Mouse (Mus musculus) liver, embryonic 13.5 days (tissue): ENCODE measurements around the gene Gm49510. TPM values are rescaled to one million over a fixed set of nuclear protein-coding genes. Genes with fewer than 3 reads are reported as not detected.
A peak's percentile ranks its signal among the peaks of the same experiment; 100 is the strongest.

ENCODE experiments used
- ATAC-seq: fragments of 200-750 bp; cut with Nextera tagmentation; 2 replicates; pipeline ENCODE4 v1.8.0; 2017; ENCODE audit warnings: low read depth, mild to moderate bottlenecking, moderate number of reproducible peaks, moderate library complexity
- DNase-seq: peaks from one replicate; pipeline ENCODE4 v3.0.0; 2022
- H3K27ac ChIP-seq: fragments of 300-500 bp; sonication (generic); 2 replicates; pipeline ENCODE4 v1.5.1; 2015; ENCODE audit warnings: moderate library complexity, mild to moderate bottlenecking, inconsistent platforms
- H3K27me3 ChIP-seq: fragments of 300-500 bp; sonication (generic); 2 replicates; pipeline ENCODE4 v1.6.1; 2015; ENCODE audit warnings: mild to moderate bottlenecking, inconsistent platforms
- H3K36me3 ChIP-seq: fragments of 300-500 bp; sonication (generic); 2 replicates; pipeline ENCODE4 v1.6.1; 2015; ENCODE audit warnings: mild to moderate bottlenecking, inconsistent platforms
- H3K4me1 ChIP-seq: fragments of 300-500 bp; sonication (generic); replicated peaks from 2 replicates; pipeline ENCODE4 v1.6.1; 2015; ENCODE audit warnings: inconsistent platforms
- H3K4me2 ChIP-seq: fragments of 300-500 bp; sonication (generic); 2 replicates; pipeline ENCODE4 v1.6.1; 2015; ENCODE audit warnings: inconsistent platforms, mild to moderate bottlenecking, moderate library complexity
- H3K4me3 ChIP-seq: fragments of 300-500 bp; sonication (generic); replicated peaks from 2 replicates; pipeline ENCODE4 v1.5.1; 2015; ENCODE audit warnings: mild to moderate bottlenecking, inconsistent platforms
- H3K9ac ChIP-seq: fragments of 300-500 bp; sonication (generic); 2 replicates; pipeline ENCODE4 v1.6.1; 2015; ENCODE audit warnings: mild to moderate bottlenecking, inconsistent platforms
- H3K9me3 ChIP-seq: fragments of 300-500 bp; sonication (generic); replicated peaks from 2 replicates; pipeline ENCODE4 v1.6.1; 2016; ENCODE audit warnings: inconsistent platforms
- WGBS: fragments of 180-500 bp; shearing (Covaris S2); methylation state at CpG from one replicate; pipeline ENCODE4 v1.1.7; 2015; ENCODE audit not compliant: insufficient replicate concordance; 5-methylcytosine and 5-hydroxymethylcytosine counted together
- polyA plus RNA-seq: library from polyadenylated mRNA; unstranded; fragments of >200 nt; fragmentation: Nextera tagmentation; extraction: Ambion mirVana; gene quantifications from 2 replicates; pipeline ENCODE4 v1.2.1, GENCODE M21; 2015

The Gm49510 gene
- polyA plus RNA-seq, 1 experiment from 2014 or later, result 0.16 TPM

DNA sequence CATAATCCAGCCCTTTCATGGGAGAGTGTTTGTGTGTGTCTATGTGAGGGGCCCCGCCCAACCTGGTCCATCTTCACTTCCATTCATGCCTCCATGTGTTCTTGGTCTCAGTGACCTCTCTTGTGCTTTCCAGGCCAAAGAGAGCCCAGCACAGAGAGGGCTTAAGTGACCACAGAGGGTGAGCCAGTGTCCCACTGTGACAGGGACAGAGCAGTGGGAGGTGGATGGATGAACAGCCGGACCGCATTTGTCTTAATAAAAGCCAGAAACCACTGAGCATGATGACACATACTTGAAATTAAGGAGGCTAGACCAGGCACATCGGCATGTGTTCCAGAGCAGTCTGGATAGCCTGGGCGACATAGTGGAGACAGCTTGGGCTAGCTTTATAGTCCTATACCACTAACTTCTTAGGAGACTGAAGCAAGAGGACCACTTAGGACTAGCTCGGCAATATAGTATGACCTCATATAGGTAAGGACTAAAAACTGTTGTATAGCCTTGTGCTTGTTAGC, 30.8 kb downstream of the Gm49510 start:
- H3K4me3 ChIP-seq, result no peak overlapping the region
- peaks cover 13% of the 10 kb centered on the region for H3K36me3 ChIP-seq
- peaks cover 84% of the 10 kb centered on the region for H3K4me1 ChIP-seq
- no peak for DNase-seq
- H3K9me3 ChIP-seq, result no peaks in the 10 kb centered on the region
- ATAC-seq, result no peak
- peak overlapping the region; percentile 66 for H3K27ac ChIP-seq
- 83% methylated on average over 6 of the region's 6 CpGs for WGBS
- no peak overlapping the region for H3K9ac ChIP-seq
- H3K27me3 ChIP-seq, result no peaks in the 10 kb centered on the region
- no peak overlapping the region for H3K4me2 ChIP-seq

DNA sequence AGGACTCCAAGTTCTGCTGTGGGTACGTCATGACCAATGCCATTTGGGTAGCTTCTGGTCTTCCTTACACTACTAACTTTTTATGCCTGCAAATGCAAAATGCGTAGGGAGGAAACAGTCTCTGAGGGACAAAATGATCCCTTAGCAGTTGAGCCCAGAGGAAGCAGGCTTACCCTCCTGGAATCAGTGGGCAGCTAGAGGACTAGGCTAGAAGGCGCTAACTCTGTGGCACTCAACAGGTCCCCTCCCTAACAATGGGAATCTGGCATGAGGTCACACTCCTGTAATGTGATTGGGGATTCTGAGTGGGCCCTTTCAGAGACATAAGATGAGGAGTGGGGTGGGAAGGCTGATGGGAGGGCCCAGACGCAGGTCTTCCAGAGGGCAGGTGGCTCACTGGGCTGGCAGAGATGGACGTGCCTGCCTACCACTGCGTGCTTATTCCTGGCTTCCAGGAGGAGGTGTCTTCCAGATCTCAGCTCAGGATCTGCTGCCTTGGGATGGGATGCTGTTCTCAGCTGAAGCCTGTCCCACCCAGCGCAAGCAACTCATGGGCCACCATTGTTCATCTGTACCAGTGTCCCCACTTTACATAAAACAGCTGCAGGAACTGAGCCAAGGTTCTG, 31.4 kb downstream of the Gm49510 start:
- H3K4me2 ChIP-seq, result no peak overlapping the region
- 91% methylated on average over 7 of the region's 7 CpGs for WGBS
- H3K9ac ChIP-seq, result peak overlapping the region; percentile 22; the same call in 1 of the 2 replicates
- DNase-seq, result no peak
- no peak overlapping the region for H3K4me3 ChIP-seq
- peak overlapping the region; percentile 66 for H3K27ac ChIP-seq
- ATAC-seq, result no peak
- H3K9me3 ChIP-seq, result no peaks in the 10 kb centered on the region
- peaks cover 84% of the 10 kb centered on the region for H3K4me1 ChIP-seq
- H3K36me3 ChIP-seq, result peaks cover 13% of the 10 kb centered on the region
- no peaks in the 10 kb centered on the region for H3K27me3 ChIP-seq

DNA sequence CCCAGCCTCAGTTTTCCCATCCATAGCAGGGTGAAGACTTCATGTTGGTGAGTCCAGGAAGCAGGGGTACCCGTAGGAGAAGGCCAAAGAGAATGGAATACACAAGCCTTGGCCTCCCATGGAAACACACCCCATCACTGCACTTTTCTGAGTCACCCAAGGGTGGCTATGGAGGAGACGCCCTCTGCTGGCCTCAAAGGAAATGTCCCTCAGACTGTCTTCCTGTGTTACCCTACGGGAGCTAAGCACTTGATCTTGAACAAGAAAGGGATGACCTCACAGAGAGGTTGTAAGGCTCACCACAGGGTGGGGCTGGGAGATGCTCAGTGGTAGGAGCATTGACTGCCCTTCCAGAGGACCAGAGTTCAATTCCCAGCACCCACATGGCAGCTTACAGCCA, 32.1 kb downstream of the Gm49510 start:
- Histone ChIP-seq H3K9ac (peak overlapping the region; percentile 22; the same call in 1 of the 2 replicates), H3K27ac (peak overlapping the region; percentile 66), H3K4me2 (no peak overlapping the region), H3K9me3 (no peaks in the 10 kb centered on the region), H3K27me3 (no peaks in the 10 kb centered on the region), H3K36me3 (peaks cover 13% of the 10 kb centered on the region), H3K4me1 (peaks cover 84% of the 10 kb centered on the region), H3K4me3 (no peak overlapping the region)
- ATAC-seq (peak; percentile 46), DNase-seq (peak; percentile 67)
- 8% methylated on average over 3 of the region's 3 CpGs for WGBS

DNA sequence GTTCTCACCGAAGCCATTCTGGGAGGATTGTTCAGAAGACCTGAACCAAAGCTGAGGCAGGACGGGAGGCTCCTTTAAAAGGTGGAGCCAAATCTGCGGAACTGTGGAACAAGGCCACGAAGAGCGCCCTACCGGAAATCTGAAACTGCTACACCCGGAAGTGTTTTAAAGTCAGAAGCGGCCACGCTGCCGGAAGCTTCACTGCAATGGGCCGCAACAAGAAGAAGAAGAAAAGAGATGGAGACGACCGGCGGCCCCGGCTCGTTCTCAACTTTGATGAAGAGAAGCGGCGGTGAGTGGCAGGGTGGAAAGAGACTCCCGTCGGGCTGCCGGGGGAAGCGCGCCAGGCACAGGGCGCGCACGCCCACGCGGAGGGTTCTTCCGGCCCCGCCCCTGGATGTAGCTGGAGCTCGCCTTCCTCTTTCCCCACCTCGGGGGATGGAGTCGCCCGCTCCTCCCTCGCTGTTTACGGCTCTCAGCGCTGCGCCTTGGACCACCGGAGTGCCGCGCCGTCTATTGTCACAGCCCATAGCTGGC, 35.4 kb downstream of the Gm49510 start, which contains the start of gene Nol12:
TSS of gene Nol12 (plus strand) at position 150 of the 537 bp plus-strand sequence.
- Histone ChIP-seq H3K9ac (peak within 1 kb of the TSS; percentile 83), H3K36me3 (peaks cover 38% of the 10 kb centered on the region), H3K4me2 (peak within 1 kb of the TSS; percentile 89), H3K4me3 (peak within 1 kb of the TSS; percentile 80), H3K27me3 (no peaks in the 10 kb centered on the region), H3K9me3 (no peaks in the 10 kb centered on the region), H3K4me1 (peaks cover 70% of the 10 kb centered on the region), H3K27ac (peak within 1 kb of the TSS; percentile 83)
- peak; percentile 76 for DNase-seq
- under 1% methylated on average over 42 of the region's 42 CpGs for WGBS
- ATAC-seq, result peak; percentile 79

DNA sequence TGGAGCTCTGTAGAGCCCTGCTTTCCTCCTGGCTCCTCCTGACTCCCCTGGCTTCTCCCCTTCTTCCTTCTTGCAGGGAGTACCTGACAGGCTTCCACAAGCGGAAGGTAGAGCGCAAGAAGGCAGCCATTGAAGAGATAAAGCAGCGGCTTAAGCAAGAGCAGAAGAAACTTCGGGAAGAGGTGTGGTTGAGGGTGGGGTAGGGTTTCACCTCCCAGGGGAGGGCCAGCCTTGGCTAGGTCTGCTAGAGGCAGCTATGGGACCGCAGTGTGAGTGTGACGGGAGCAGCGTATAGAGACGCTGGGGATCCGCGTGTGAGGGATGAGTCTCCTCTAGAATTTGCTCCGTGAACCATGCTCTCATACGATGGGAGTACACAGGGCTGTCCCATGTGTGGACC, 36.9 kb downstream of the Gm49510 start:
- Histone ChIP-seq H3K9me3 (no peaks in the 10 kb centered on the region), H3K4me1 (peaks cover 56% of the 10 kb centered on the region), H3K27ac (peak overlapping the region; percentile 83), H3K4me2 (peak overlapping the region; percentile 89), H3K9ac (peak overlapping the region; percentile 83), H3K36me3 (peaks cover 48% of the 10 kb centered on the region), H3K4me3 (peak overlapping the region; percentile 80), H3K27me3 (no peaks in the 10 kb centered on the region)
- peak; percentile 44 for DNase-seq
- peak; percentile 72 for ATAC-seq
- 63% methylated on average over 12 of the region's 12 CpGs for WGBS

DNA sequence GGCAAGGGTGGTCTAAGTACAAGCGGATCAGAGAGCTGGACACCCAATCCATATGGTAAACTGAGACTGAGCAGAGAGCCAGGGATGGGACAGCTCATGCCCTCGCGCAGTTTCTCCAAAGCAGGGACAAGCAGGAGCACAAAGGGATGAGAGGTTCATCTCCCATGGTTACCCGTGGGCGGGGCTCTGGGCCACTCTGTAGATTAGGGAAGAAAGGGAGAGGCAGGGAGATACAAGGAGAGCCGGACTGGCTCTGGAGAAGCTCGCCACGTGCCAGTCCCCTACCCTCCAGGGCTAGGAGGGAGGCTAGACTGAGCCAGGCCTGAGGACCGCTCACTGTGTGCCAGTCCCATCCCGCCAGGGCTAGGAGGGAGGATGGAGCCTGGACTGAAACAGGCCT, 37.8 kb downstream of the Gm49510 start:
- peak overlapping the region; percentile 83; the same call in 1 of the 2 replicates for H3K9ac ChIP-seq
- H3K27me3 ChIP-seq, result no peaks in the 10 kb centered on the region
- 88% methylated on average over 10 of the region's 10 CpGs for WGBS
- peaks cover 54% of the 10 kb centered on the region for H3K36me3 ChIP-seq
- H3K27ac ChIP-seq, result peak overlapping the region; percentile 83
- H3K9me3 ChIP-seq, result no peaks in the 10 kb centered on the region
- no peak overlapping the region for H3K4me3 ChIP-seq
- DNase-seq, result no peak
- no peak for ATAC-seq
- peak overlapping the region; percentile 89 for H3K4me2 ChIP-seq
- H3K4me1 ChIP-seq, result peaks cover 53% of the 10 kb centered on the region

DNA sequence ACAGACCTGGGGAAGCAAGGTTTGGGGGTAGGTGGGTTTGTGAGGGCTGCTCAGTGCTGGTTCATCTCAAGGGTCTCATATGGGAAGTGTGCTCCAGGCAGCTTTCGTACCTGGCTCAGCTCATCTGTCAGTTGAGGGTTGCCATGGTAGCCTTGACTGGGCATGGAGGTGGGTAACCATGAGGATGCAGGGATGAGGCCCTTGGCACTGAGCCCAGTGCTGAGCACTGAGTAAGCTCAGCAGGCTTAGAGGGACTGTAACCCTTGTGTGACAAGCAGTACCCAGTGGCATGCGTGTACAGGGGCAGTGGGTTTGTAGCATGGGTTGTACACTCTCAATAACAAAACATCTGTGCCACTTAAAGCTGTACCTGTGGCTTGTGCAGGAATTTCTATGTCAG, 38.5 kb downstream of the Gm49510 start:
- ATAC-seq (no peak), DNase-seq (no peak)
- Histone ChIP-seq H3K4me1 (peaks cover 55% of the 10 kb centered on the region), H3K27me3 (no peaks in the 10 kb centered on the region), H3K4me3 (no peak overlapping the region), H3K9me3 (no peaks in the 10 kb centered on the region), H3K4me2 (no peak overlapping the region), H3K27ac (no peak overlapping the region), H3K9ac (no peak overlapping the region), H3K36me3 (peaks cover 54% of the 10 kb centered on the region)
- WGBS, result 82% methylated on average over 2 of the region's 2 CpGs

DNA sequence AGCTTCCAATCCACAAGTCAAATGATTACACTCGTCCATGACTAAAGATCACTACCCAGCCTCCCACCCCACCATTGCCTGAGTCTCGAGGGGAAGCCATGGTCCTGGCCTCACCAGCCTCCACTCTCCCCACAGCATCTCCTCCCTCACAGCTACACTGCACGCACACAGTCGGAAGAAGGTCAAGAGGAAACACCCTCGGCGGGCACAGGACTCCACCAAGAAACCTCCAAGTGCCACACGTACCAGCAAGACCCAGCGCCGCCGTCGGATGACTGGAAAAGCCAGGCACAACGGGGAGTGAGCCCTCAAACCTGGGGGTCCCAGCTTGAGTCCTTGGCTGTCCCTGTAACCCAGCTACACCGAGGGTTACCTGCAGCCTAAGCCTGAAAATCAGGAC, 40.9 kb downstream of the Gm49510 start:
- Histone ChIP-seq H3K36me3 (peaks cover 54% of the 10 kb centered on the region), H3K27me3 (no peaks in the 10 kb centered on the region), H3K4me2 (no peak overlapping the region), H3K9ac (no peak overlapping the region), H3K27ac (no peak overlapping the region), H3K9me3 (no peaks in the 10 kb centered on the region), H3K4me3 (no peak overlapping the region), H3K4me1 (peaks cover 40% of the 10 kb centered on the region)
- no peak for ATAC-seq
- no peak for DNase-seq
- 90% methylated on average over 13 of the region's 13 CpGs for WGBS

DNA sequence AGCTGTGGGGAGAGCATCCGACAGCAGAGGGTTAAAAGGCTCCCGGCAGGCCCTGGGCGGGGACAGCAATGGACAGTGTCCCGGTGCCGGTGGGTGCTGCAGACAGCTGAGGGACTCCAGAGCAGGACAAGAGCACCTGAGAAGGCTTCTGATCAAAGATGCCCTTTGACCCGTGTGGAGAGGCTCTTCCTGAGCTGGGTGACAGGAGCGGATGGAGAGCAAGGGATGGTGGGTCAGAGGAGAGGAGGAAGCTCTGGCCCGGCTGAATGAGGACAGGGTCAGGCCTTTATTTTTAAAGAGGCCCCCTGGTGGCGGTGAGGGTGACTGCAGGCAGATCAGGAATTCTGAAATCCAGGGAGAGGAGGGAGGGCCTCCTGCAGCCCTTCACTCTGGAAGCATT, 43.2 kb downstream of the Gm49510 start:
- WGBS, result 10% methylated on average over 9 of the region's 9 CpGs
- Histone ChIP-seq H3K9ac (peak overlapping the region; percentile 33; the same call in 1 of the 2 replicates), H3K4me3 (peak overlapping the region; percentile 35; the same call in 1 of the 2 replicates), H3K9me3 (no peaks in the 10 kb centered on the region), H3K27ac (no peak overlapping the region), H3K36me3 (peaks cover 43% of the 10 kb centered on the region), H3K4me2 (peak overlapping the region; percentile 57), H3K27me3 (peaks cover 23% of the 10 kb centered on the region), H3K4me1 (peaks cover 28% of the 10 kb centered on the region)
- ATAC-seq (peak; percentile 62), DNase-seq (peak; percentile 56)

DNA sequence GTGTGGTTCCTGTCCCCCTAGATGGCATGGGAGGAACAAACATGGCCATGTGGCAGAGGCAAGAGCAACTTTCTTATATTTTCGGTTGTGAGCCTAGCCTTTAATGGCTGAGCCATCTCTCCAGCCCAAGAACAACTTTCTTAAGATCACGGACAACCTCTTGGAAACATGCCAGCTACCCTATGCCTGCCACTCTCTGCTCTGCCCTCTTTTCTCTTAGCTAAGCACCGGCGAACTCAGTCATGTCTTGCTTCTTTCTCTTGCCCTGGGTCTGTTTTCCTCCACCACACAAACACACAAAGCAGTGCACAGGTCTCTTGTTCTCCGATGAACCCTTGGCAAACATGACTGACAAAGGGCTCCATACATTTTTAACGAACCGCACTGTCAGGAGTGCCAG, 46.8 kb downstream of the Gm49510 start:
- Histone ChIP-seq H3K4me1 (peaks cover 34% of the 10 kb centered on the region), H3K9ac (no peak overlapping the region), H3K36me3 (peaks cover 8% of the 10 kb centered on the region), H3K27ac (no peak overlapping the region), H3K9me3 (no peaks in the 10 kb centered on the region), H3K27me3 (peaks cover 41% of the 10 kb centered on the region), H3K4me2 (no peak overlapping the region), H3K4me3 (no peak overlapping the region)
- no peak for DNase-seq
- ATAC-seq, result no peak
- WGBS, result 73% methylated on average over 7 of the region's 7 CpGs

DNA sequence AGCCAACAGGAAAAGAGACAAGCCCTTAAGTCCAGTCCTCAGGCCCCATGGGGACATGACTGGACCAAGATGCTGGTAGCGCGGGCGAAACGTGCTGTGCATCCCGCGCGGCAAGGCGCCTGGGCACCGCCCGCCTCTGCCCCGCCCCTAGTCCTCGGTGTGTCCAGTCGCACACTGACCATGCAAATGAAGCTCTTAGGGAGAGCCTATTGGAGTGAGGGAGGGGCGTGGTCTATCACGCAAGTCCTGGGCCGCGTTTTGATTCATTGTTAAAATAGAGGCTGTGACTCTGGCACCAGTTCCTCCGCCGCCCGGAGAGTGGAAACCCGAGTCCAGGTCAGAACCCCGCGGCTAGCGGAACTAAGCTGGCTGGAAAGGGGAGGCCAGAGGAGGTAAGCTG, 48.2 kb downstream of the Gm49510 start, which contains the start of gene Triobp:
TSS of gene Triobp (plus strand) at position 68 of the 400 bp plus-strand sequence.
- WGBS, result under 1% methylated on average over 24 of the region's 24 CpGs
- DNase-seq, result peak; percentile 75
- Histone ChIP-seq H3K27me3 (peaks cover 41% of the 10 kb centered on the region), H3K4me3 (peak within 1 kb of the TSS; percentile 38), H3K4me2 (peak within 1 kb of the TSS; percentile 65), H3K9ac (peak within 1 kb of the TSS; percentile 45; the same call in 1 of the 2 replicates), H3K27ac (no peak within 1 kb of the TSS), H3K9me3 (no peaks in the 10 kb centered on the region), H3K4me1 (peaks cover 25% of the 10 kb centered on the region), H3K36me3 (no peaks in the 10 kb centered on the region)
- ATAC-seq, result peak; percentile 88
